Mouse (Mus musculus): ENCODE measurements around the gene Rtn2. TPM values are rescaled to one million over a fixed set of nuclear protein-coding genes. Genes with fewer than 3 reads are reported as not detected.

Gene Rtn2
- polyA plus RNA-seq, 1 experiment from 2014 or later, result 8.0 TPM

DNA sequence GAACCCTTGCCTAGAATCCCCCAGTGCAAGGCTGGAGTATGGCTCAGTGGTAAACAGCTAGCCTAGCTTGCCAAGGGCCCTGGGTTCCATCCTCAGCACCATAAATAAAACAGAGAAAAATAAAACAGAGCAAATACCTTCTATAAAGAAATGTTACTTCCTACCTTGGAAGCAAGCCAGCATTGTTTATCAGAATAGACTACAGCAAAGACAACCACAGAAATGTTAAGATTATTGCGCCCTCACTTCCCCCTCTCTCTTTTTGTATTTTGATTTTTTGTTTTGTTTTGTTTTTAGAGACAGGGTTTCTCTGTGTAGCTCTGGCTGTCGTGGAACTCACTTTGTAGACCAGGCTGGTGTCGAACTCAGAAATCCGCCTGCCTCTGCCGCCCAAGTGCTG lies 15.4 kb downstream of the Rtn2 start:
- Histone ChIP-seq H3K36me3 (ENCODE audit: insufficient read depth, low read length) (no peaks in the 10 kb centered on the region), H3K4me2 (replicated peaks; ENCODE audit: low read depth, low read length) (no peak overlapping the region), H3K9ac (replicated peaks; ENCODE audit: low read length) (no peak overlapping the region), H3K9me3 (ENCODE audit: low read length) (no peaks in the 10 kb centered on the region), H3K4me1 (ENCODE audit: insufficient read depth, low read length) (peaks cover 10% of the 10 kb centered on the region; the same call in 1 of the 2 replicates), H3K27ac (ENCODE audit: low read length) (no peak overlapping the region), H3K27me3 (ENCODE audit: insufficient read depth, low read length) (peaks cover 15% of the 10 kb centered on the region), H3K4me3 (ENCODE audit: low read length) (no peak overlapping the region)
- no peak for ATAC-seq (ENCODE audit: low FRiP score, low TSS enrichment)
- 88% methylated on average over 5 of the region's 5 CpGs for WGBS

DNA sequence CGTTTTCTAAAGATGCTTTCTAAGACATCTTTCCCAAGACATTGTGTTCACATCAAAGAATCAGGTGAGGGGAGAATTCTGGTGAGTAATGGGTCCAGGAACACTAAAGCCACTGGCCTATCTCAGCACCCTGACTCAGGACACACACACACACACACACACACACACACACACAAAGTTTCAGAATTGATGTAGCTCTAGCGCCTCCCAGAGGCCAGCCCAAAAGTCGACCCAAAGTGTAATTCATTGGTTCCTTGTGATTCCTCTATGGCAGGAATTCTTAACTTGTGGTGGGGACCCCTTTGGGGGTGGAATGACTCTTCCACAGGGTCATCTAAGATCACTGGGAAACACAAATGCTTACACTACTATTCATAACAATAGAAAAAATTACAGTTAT lies 16.8 kb downstream of the Rtn2 start:
- ATAC-seq (ENCODE audit: low FRiP score, low TSS enrichment), result no peak
- Histone ChIP-seq H3K4me3 (ENCODE audit: low read length) (no peak overlapping the region), H3K9me3 (ENCODE audit: low read length) (no peaks in the 10 kb centered on the region), H3K27me3 (ENCODE audit: insufficient read depth, low read length) (peaks cover 29% of the 10 kb centered on the region), H3K36me3 (ENCODE audit: insufficient read depth, low read length) (no peaks in the 10 kb centered on the region), H3K9ac (replicated peaks; ENCODE audit: low read length) (no peak overlapping the region), H3K4me2 (replicated peaks; ENCODE audit: low read depth, low read length) (no peak overlapping the region), H3K27ac (ENCODE audit: low read length) (no peak overlapping the region), H3K4me1 (ENCODE audit: insufficient read depth, low read length) (peaks cover 14% of the 10 kb centered on the region; the same call in 1 of the 2 replicates)
- WGBS, result 25% methylated on average over 3 of the region's 3 CpGs

DNA sequence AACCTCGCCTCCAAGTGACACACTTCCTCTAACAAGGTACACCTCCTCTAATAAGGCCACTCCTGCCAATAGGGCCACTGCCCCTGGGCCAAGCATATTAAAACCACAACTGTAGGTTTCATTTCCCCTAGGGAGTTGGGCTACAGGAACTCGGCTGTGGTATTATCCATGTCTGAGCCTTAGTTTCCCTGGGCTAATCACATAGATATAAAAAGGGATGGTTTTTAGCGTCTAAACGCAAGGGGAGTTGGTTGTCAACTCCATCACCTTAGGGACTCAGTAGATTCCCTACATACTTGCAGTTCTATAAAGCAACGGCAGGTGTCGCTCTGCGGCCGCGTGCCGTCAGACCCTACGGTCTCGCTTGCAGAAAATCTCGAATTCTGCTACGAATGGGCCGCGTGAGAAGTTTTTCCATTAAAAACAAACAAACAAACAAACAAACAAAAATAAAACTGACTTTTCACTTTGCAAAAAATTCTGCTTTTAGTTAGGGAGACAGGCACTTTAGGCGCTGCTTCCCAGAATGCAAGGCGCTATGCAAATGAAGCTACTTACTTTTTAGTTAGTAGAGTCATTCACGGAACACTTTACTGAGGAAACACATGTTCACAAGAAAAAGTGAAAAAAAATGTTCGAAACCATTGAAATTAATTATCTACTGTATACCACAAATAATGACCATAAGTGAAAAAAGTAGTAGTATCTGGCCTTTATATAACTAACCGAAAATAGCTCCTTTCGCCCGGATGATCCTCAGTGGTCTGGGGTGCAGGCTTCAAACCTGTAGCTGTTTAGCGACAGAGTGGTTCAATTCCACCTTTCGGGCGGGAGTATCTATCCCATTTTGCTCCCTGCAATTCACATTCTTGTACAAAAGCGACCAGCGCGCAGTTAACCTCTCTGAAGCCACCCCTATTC lies 18.3 kb downstream of the Rtn2 start:
- Histone ChIP-seq H3K4me3 (ENCODE audit: low read length) (peak overlapping the region; percentile 55), H3K4me2 (replicated peaks; ENCODE audit: low read depth, low read length) (peak overlapping the region; percentile 51), H3K9ac (replicated peaks; ENCODE audit: low read length) (peak overlapping the region; percentile 41; the same call in 1 of the 2 replicates), H3K36me3 (ENCODE audit: insufficient read depth, low read length) (no peaks in the 10 kb centered on the region), H3K27ac (ENCODE audit: low read length) (no peak overlapping the region), H3K4me1 (ENCODE audit: insufficient read depth, low read length) (peaks cover 24% of the 10 kb centered on the region), H3K27me3 (ENCODE audit: insufficient read depth, low read length) (peaks cover 44% of the 10 kb centered on the region), H3K9me3 (ENCODE audit: low read length) (no peaks in the 10 kb centered on the region)
- WGBS, result under 1% methylated on average over 29 of the region's 29 CpGs
- peak; percentile 85 for ATAC-seq (ENCODE audit: low FRiP score, low TSS enrichment)

DNA sequence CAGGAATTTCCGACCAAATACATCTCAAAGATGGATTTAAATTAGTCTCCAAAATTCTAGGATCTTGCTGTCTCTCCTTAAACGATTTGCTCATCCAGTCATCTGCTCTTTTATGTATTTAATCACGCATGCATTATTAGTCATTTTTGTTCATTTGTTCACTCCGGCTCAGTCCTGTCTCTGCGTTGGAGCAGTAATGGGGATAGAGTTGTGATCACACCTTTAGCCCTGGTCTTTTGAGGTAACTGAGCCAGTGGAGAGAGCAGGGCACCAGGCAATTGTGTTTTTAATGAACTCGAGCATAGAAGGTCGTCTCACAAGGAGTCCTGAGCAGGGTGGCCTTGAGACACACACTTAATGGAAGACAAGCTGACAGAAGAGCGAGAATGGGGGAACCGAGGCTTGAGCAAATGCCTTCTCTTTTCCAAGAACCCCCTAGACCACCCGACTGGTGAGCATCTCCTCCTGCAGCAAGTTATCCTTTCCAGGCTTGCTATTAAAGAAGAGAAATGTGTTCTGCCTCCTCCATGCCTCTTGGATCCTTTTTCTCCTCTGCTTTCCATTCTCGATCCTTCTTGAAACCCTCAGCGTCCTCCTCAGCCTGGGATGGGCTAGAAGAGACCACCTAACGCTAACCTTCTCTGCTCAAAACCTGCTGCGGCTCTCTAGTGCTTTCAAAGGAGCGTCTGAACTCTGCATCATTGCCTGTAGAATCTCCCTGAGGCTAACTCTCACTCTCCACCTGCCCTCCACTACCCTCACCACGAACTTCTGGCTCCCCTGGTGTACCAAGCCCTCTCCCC lies 19.2 kb downstream of the Rtn2 start:
- Histone ChIP-seq H3K9ac (replicated peaks; ENCODE audit: low read length) (peak overlapping the region; percentile 49), H3K27ac (ENCODE audit: low read length) (no peak overlapping the region), H3K27me3 (ENCODE audit: insufficient read depth, low read length) (peaks cover 53% of the 10 kb centered on the region), H3K36me3 (ENCODE audit: insufficient read depth, low read length) (no peaks in the 10 kb centered on the region), H3K4me2 (replicated peaks; ENCODE audit: low read depth, low read length) (peak overlapping the region; percentile 51), H3K4me1 (ENCODE audit: insufficient read depth, low read length) (peaks cover 24% of the 10 kb centered on the region), H3K4me3 (ENCODE audit: low read length) (peak overlapping the region; percentile 55), H3K9me3 (ENCODE audit: low read length) (no peaks in the 10 kb centered on the region)
- no peak for ATAC-seq (ENCODE audit: low FRiP score, low TSS enrichment)
- WGBS, result 7% methylated on average over 16 of the region's 16 CpGs

DNA sequence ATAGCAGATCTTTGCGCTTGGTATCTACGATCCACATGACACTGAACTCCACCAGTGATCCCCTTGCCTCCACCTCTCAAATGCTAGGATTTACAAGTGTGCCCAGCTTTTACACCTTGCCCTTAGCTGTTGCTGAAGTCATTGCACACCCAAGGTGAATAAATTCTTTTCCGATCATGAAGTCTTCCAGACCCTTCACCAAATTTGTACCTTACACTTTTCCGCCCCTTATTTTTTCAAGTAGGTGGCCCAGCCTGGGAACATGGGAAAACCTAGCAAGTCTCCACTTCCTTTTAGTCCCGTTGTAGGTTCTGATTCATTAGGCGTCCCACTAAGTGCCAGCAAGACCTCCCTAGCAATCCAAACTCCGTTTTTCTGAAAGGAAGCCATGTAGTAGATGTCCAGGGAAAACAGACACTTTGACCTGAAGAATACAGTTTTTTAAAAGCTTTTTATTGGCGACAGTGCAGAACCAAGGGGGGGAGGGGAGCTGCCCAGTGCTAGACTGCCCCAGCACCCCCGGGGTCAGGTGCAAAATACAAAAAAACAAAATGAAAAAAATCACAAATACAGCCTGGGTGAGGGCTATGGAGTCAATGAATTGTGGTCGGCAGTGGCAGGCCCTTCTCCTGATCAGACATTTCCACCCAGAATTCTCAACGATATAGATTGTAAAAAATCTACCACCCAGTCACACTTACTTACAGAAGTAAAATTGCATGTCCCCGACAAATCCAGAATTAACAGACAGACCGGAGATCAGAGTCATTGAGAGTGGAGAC lies 20.0 kb downstream of the Rtn2 start:
- Histone ChIP-seq H3K4me3 (ENCODE audit: low read length) (peak overlapping the region; percentile 55; the same call in 1 of the 2 replicates), H3K36me3 (ENCODE audit: insufficient read depth, low read length) (no peaks in the 10 kb centered on the region), H3K27me3 (ENCODE audit: insufficient read depth, low read length) (peaks cover 60% of the 10 kb centered on the region), H3K4me1 (ENCODE audit: insufficient read depth, low read length) (peaks cover 24% of the 10 kb centered on the region), H3K9ac (replicated peaks; ENCODE audit: low read length) (peak overlapping the region; percentile 42), H3K27ac (ENCODE audit: low read length) (no peak overlapping the region), H3K9me3 (ENCODE audit: low read length) (no peaks in the 10 kb centered on the region), H3K4me2 (replicated peaks; ENCODE audit: low read depth, low read length) (peak overlapping the region; percentile 51)
- no peak for ATAC-seq (ENCODE audit: low FRiP score, low TSS enrichment)
- 48% methylated on average over 13 of the region's 13 CpGs for WGBS

DNA sequence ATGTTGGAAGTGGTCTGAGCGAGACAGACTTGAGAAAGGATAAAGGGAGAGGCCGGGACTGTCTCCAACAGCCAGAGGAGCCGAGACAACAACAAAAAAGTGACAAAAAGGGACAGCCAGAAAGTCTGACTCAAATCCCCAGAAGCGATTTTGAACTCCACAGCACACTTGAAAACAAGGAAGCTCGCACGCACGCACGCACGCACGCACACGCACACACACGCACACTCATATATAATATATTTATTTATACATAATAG lies 20.6 kb downstream of the Rtn2 start:
- no peak for ATAC-seq (ENCODE audit: low FRiP score, low TSS enrichment)
- no peak overlapping the region for H3K4me2 ChIP-seq (replicated peaks; ENCODE audit: low read depth, low read length)
- peaks cover 28% of the 10 kb centered on the region for H3K4me1 ChIP-seq (ENCODE audit: insufficient read depth, low read length)
- H3K9me3 ChIP-seq (ENCODE audit: low read length), result no peaks in the 10 kb centered on the region
- H3K36me3 ChIP-seq (ENCODE audit: insufficient read depth, low read length), result no peaks in the 10 kb centered on the region
- 82% methylated on average over 12 of the region's 12 CpGs for WGBS
- H3K4me3 ChIP-seq (ENCODE audit: low read length), result no peak overlapping the region
- no peak overlapping the region for H3K27ac ChIP-seq (ENCODE audit: low read length)
- no peak overlapping the region for H3K9ac ChIP-seq (replicated peaks; ENCODE audit: low read length)
- peaks cover 60% of the 10 kb centered on the region for H3K27me3 ChIP-seq (ENCODE audit: insufficient read depth, low read length)

DNA sequence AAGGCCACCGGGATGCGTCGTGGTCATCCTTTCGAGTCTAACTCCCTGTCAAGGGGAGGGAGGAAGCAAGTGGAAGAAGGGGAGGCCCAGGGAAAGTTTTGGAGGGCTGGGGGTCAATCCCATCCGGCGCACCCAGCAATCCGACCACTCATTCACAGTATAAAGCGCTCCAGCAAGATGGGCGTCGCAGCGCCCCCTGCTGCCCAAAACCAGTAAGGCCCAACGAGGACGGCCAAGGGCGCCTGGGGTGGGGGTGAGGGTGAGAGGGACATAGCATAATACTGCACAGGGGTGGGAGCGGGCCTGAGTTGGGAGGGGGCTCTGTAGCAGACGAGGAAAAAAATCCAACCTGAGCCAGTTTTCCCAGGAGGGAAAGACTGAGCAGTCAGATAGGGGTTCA lies 21.3 kb downstream of the Rtn2 start:
- H3K27me3 ChIP-seq (ENCODE audit: insufficient read depth, low read length), result peaks cover 60% of the 10 kb centered on the region
- no peaks in the 10 kb centered on the region for H3K36me3 ChIP-seq (ENCODE audit: insufficient read depth, low read length)
- peak overlapping the region; percentile 34 for H3K4me3 ChIP-seq (ENCODE audit: low read length)
- ATAC-seq (ENCODE audit: low FRiP score, low TSS enrichment), result no peak
- peak overlapping the region; percentile 48 for H3K4me2 ChIP-seq (replicated peaks; ENCODE audit: low read depth, low read length)
- H3K4me1 ChIP-seq (ENCODE audit: insufficient read depth, low read length), result peaks cover 31% of the 10 kb centered on the region
- 1% methylated on average over 16 of the region's 16 CpGs for WGBS
- no peak overlapping the region for H3K27ac ChIP-seq (ENCODE audit: low read length)
- 0 out of 2 replicates have a peak overlapping the region, but pooled peaks have one; percentile 42 for H3K9ac ChIP-seq (replicated peaks; ENCODE audit: low read length)
- no peaks in the 10 kb centered on the region for H3K9me3 ChIP-seq (ENCODE audit: low read length)

DNA sequence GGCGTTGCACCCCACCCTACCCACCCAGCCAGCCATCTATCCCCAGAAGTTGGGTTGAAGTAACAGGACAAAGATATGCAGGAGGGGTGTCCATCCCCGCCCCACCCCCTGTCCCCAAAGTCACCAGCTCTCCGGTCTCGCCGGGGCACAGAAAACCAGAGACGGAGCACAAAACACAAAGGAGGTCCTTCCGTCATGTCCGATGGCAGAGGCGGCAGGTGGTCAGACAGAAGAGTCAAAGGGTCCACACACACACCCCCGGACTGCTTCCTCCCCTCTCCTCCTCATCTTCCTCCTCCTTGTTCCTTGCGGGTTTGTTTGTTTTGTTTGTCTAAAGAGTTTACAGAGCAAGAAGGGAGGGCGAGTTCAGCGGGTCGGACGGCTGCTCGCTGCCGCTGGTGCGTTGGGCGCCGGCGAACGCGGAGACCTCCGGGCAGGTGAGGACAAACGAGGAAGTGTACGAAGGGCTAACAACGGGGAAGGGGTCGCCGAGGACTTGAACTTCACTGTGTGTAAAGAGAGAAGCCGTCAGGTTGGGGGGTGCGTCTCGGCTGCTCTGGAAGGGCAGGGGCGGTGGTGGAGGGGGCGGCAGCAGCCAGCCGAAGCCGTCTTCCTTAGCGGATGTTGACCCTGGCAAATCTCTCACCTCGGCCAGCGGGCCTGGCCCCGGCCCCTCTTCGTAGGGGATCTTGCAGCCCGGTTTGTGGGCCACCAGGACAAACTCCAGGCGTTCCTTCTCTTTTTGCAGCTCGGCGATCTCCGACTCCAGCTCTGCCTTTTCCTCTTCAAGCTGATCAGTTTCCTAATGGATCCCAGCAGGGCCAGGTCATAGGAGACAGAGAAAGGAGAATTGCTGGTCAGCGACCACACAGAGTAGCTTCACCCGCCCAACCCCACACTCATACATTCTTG lies 22.3 kb downstream of the Rtn2 start:
- H3K9me3 ChIP-seq (ENCODE audit: low read length), result no peaks in the 10 kb centered on the region
- peaks cover 39% of the 10 kb centered on the region for H3K4me1 ChIP-seq (ENCODE audit: insufficient read depth, low read length)
- peak overlapping the region; percentile 34 for H3K4me3 ChIP-seq (ENCODE audit: low read length)
- no peak overlapping the region for H3K27ac ChIP-seq (ENCODE audit: low read length)
- peak overlapping the region; percentile 48 for H3K4me2 ChIP-seq (replicated peaks; ENCODE audit: low read depth, low read length)
- no peak overlapping the region for H3K9ac ChIP-seq (replicated peaks; ENCODE audit: low read length)
- 3% methylated on average over 48 of the region's 48 CpGs for WGBS
- ATAC-seq (ENCODE audit: low FRiP score, low TSS enrichment), result no peak
- peaks cover 60% of the 10 kb centered on the region for H3K27me3 ChIP-seq (ENCODE audit: insufficient read depth, low read length)
- no peaks in the 10 kb centered on the region for H3K36me3 ChIP-seq (ENCODE audit: insufficient read depth, low read length)

DNA sequence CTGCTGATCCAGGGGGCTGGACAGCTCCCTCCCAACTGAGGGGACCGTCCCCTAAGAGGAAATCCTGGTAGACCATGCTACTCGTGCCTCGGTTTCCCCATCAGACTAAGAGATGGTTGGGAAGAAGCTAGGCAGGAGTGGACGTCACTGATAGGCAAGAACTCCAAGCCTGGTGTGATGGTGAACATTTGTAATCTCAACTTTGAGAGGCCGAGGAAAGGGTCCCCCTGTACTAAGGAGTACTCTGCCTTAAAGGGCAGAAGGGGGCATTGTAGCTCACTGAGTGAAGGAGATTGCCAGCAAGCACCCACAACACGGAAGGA lies 22.9 kb downstream of the Rtn2 start:
- H3K27ac ChIP-seq (ENCODE audit: low read length), result no peak overlapping the region
- H3K4me3 ChIP-seq (ENCODE audit: low read length), result peak overlapping the region; percentile 34; the same call in 1 of the 2 replicates
- WGBS, result 6% methylated on average over 6 of the region's 6 CpGs
- H3K4me1 ChIP-seq (ENCODE audit: insufficient read depth, low read length), result peaks cover 39% of the 10 kb centered on the region
- no peak for ATAC-seq (ENCODE audit: low FRiP score, low TSS enrichment)
- H3K9me3 ChIP-seq (ENCODE audit: low read length), result no peaks in the 10 kb centered on the region
- H3K27me3 ChIP-seq (ENCODE audit: insufficient read depth, low read length), result peaks cover 60% of the 10 kb centered on the region
- no peak overlapping the region for H3K9ac ChIP-seq (replicated peaks; ENCODE audit: low read length)
- no peaks in the 10 kb centered on the region for H3K36me3 ChIP-seq (ENCODE audit: insufficient read depth, low read length)
- peak overlapping the region; percentile 48 for H3K4me2 ChIP-seq (replicated peaks; ENCODE audit: low read depth, low read length)
